8 mouse cellular contexts compared by ENCODE assay signal in genomic region chr1:169939345-169939744, GRCm38 (mm10). TPM values are rescaled to one million over a fixed set of nuclear protein-coding genes. Genes with fewer than 3 reads are reported as not detected.
DNase-seq lines count a peak whose midpoint lies in the region; ATAC-seq and TF ChIP-seq lines count a peak whose summit lies in the region.

No protein-coding gene starts in this region.

- TF ChIP-seq POLR2A in bone marrow, adult 2 months (IDR thresholded peaks at IDR 0.05; ENCODE audit: borderline replicate concordance, control insufficient read depth, low read depth, low read length), result no peak

- H3K27ac ChIP-seq in midbrain, embryonic 14.5 days (replicated peaks; ENCODE audit: low read depth, low read length), result no peak overlapping the region
- no peak overlapping the region for H3K27ac ChIP-seq in midbrain, embryonic 16.5 days (ENCODE audit: low read length)
- no peak overlapping the region for H3K27ac ChIP-seq in bone marrow, adult 2 months (ENCODE audit: control insufficient read depth, insufficient read depth, low read depth, low read length, poor library complexity)
- no peak overlapping the region for H3K27ac ChIP-seq in forebrain, embryonic 15.5 days (replicated peaks)

- intact Hi-C loops in heart, postnatal 10 days (cut with DNase I), result loop anchor here (2.0 kb wide), 1 partner anchor 197 kb away; no protein-coding TSS in a partner anchor

- H3K9ac ChIP-seq in midbrain, embryonic 14.5 days (replicated peaks; ENCODE audit: low read length), result no peak overlapping the region
- H3K9ac ChIP-seq in midbrain, embryonic 16.5 days (ENCODE audit: low read depth, low read length), result no peak overlapping the region
- no peak overlapping the region for H3K9ac ChIP-seq in forebrain, embryonic 15.5 days (replicated peaks)

- DNase-seq in gastrocnemius, adult 18-20 months (ENCODE audit: low spot score), result peak; percentile 40
- DNase-seq in gastrocnemius, adult 8-10 months (ENCODE audit: low spot score in 2 of 2), result no peak
- DNase-seq in midbrain, embryonic 14.5 days, result peak; percentile 90
- DNase-seq in heart, postnatal 10 days, result peak; percentile 36 to 74
- peak; percentile 73 for DNase-seq in lung, postnatal 36 days

- H3K4me3 ChIP-seq in midbrain, embryonic 14.5 days (replicated peaks; ENCODE audit: low read depth, low read length), result no peak overlapping the region
- no peak overlapping the region for H3K4me3 ChIP-seq in midbrain, embryonic 16.5 days (ENCODE audit: low read depth, low read length)
- H3K4me3 ChIP-seq in bone marrow, adult 2 months (replicated peaks; ENCODE audit: control insufficient read depth, low read depth, low read length), result no peak overlapping the region
- H3K4me3 ChIP-seq in forebrain, embryonic 15.5 days, result no peak overlapping the region

- TF ChIP-seq CTCF in bone marrow, adult 2 months (IDR thresholded peaks at IDR 0.05; ENCODE audit: control insufficient read depth, insufficient read depth, low read length), result peak; percentile 34; the same call in 1 of the 2 replicates

- ATAC-seq in midbrain, embryonic 14.5 days (ENCODE audit: low FRiP score, low TSS enrichment), result no peak
- no peak for ATAC-seq in midbrain, embryonic 16.5 days
- ATAC-seq in forebrain, embryonic 15.5 days (replicated peaks), result no peak

- no peak overlapping the region for H3K4me2 ChIP-seq in midbrain, embryonic 14.5 days (ENCODE audit: low read length)
- H3K4me2 ChIP-seq in midbrain, embryonic 16.5 days (ENCODE audit: low read length), result no peak overlapping the region
- no peak overlapping the region for H3K4me2 ChIP-seq in forebrain, embryonic 15.5 days (replicated peaks)

- H3K4me1 ChIP-seq in midbrain, embryonic 14.5 days (ENCODE audit: control insufficient read depth, insufficient read depth, low read length), result no peaks in the 10 kb centered on the region
- peaks cover 6% of the 10 kb centered on the region for H3K4me1 ChIP-seq in midbrain, embryonic 16.5 days (ENCODE audit: control insufficient read depth, insufficient read depth, low read length)
- H3K4me1 ChIP-seq in bone marrow, adult 2 months (ENCODE audit: control insufficient read depth, insufficient read depth, low read length), result no peaks in the 10 kb centered on the region
- peaks cover 2% of the 10 kb centered on the region; the same call in 1 of the 2 replicates for H3K4me1 ChIP-seq in forebrain, embryonic 15.5 days

- H3K27me3 ChIP-seq in midbrain, embryonic 14.5 days (ENCODE audit: control insufficient read depth, insufficient read depth, low read length), result no peaks in the 10 kb centered on the region
- no peaks in the 10 kb centered on the region for H3K27me3 ChIP-seq in midbrain, embryonic 16.5 days (ENCODE audit: control insufficient read depth, insufficient read depth, low read depth, low read length)
- no peaks in the 10 kb centered on the region for H3K27me3 ChIP-seq in forebrain, embryonic 15.5 days

- H3K36me3 ChIP-seq in midbrain, embryonic 14.5 days (ENCODE audit: control insufficient read depth, insufficient read depth, low read length), result no peaks in the 10 kb centered on the region
- H3K36me3 ChIP-seq in midbrain, embryonic 16.5 days (ENCODE audit: control insufficient read depth, insufficient read depth, low read length), result no peaks in the 10 kb centered on the region
- no peaks in the 10 kb centered on the region for H3K36me3 ChIP-seq in forebrain, embryonic 15.5 days

- H3K9me3 ChIP-seq in midbrain, embryonic 14.5 days (ENCODE audit: control insufficient read depth, low read length), result no peaks in the 10 kb centered on the region
- no peaks in the 10 kb centered on the region for H3K9me3 ChIP-seq in midbrain, embryonic 16.5 days (replicated peaks; ENCODE audit: control insufficient read depth, low read length, poor library complexity, severe bottlenecking)
- no peaks in the 10 kb centered on the region for H3K9me3 ChIP-seq in forebrain, embryonic 15.5 days

- 6% methylated on average over 2 of the region's 2 CpGs for WGBS in midbrain, embryonic 14.5 days
- WGBS in midbrain, embryonic 16.5 days, result 3% methylated on average over 2 of the region's 2 CpGs
- 4% methylated on average over 2 of the region's 2 CpGs for WGBS in bone marrow, adult 2 months
- 6% methylated on average over 2 of the region's 2 CpGs for WGBS in forebrain, embryonic 15.5 days

RNA-seq across cellular contexts. Expression of gene Ccdc190, which starts 10.9 kb away (rescaled TPM):
- not detected for total RNA-seq in gastrocnemius, adult 18-20 months (2021)
- total RNA-seq in gastrocnemius, adult 8-10 months (2022), result under 1 TPM in 1 of 4 experiments, not detected in 3; 0.16 TPM
- 3.4 and 4.7 TPM in 2 replicates for polyA plus RNA-seq in midbrain, embryonic 14.5 days (2014; fragmentation: Nextera tagmentation; extraction: Ambion mirVana)
- 3.7 and 5.7 TPM in 2 replicates for polyA plus RNA-seq in midbrain, embryonic 16.5 days (2015; fragmentation: Nextera tagmentation; extraction: Ambion mirVana)
- polyA plus RNA-seq in bone marrow, adult 2 months (2011; ENCODE audit: insufficient read depth, insufficient read length, low replicate concordance, missing spikeins), result not detected in 2 replicates
- under 1 TPM in 1 of 2 experiments, not detected in 1; 0.14 TPM for total RNA-seq in heart, postnatal 10 days (2021)
- 1.1 and 1.9 TPM in 2 replicates for polyA plus RNA-seq in forebrain, embryonic 15.5 days (2015; fragmentation: Nextera tagmentation; extraction: Ambion mirVana)

RNA-seq across cellular contexts. Expression of gene Hsd17b7, which starts 29.7 kb away (rescaled TPM):
- 10 to 100 TPM; 11.1 to 15.4 TPM for total RNA-seq in gastrocnemius, adult 18-20 months (2021)
- 10 to 100 TPM in 2 of 4 experiments, 1 to 10 TPM in 2; 8.9 to 15.5 (median 11.1) TPM for total RNA-seq in gastrocnemius, adult 8-10 months (2022)
- 21.6 and 22.4 TPM in 2 replicates for polyA plus RNA-seq in midbrain, embryonic 14.5 days (2014; fragmentation: Nextera tagmentation; extraction: Ambion mirVana)
- polyA plus RNA-seq in midbrain, embryonic 16.5 days (2015; fragmentation: Nextera tagmentation; extraction: Ambion mirVana), result 24.7 and 26.6 TPM in 2 replicates
- 1.0 and 1.1 TPM in 2 replicates for polyA plus RNA-seq in bone marrow, adult 2 months (2011; ENCODE audit: insufficient read depth, insufficient read length, low replicate concordance, missing spikeins)
- total RNA-seq in heart, postnatal 10 days (2021), result 10 to 100 TPM; 24.5 to 29.4 TPM
- 15.2 and 17.6 TPM in 2 replicates for polyA plus RNA-seq in forebrain, embryonic 15.5 days (2015; fragmentation: Nextera tagmentation; extraction: Ambion mirVana)

Comparison
In these comparisons a context has a peak if more than half of its experiments do, and no peak if none do; other contexts are left out.
1. DNase-seq: peak in gastrocnemius, adult 18-20 months (single experiment), midbrain, embryonic 14.5 days (single experiment), heart, postnatal 10 days (2 of 2) and lung, postnatal 36 days (single experiment); none in gastrocnemius, adult 8-10 months (0 of 2).